Mouse (Mus musculus) forebrain, postnatal 0 days (tissue): ENCODE measurements at regions not wholly inside any gene's neighbourhood (a gene's known extent, or its start where the extent isn't known, plus 50 kb on each side); places are given as distances from the start of the nearest gene placed in this dataset.

Source experiments
- ATAC-seq: fragments of 200-750 bp; cut with Nextera tagmentation; 2 replicates; pipeline ENCODE4 v1.8.0; 2017; ENCODE audit warnings: mild to moderate bottlenecking, moderate library complexity
- DNase-seq: peaks from one replicate; pipeline ENCODE4 v3.0.0-alpha.2; 2015
- H3K27ac ChIP-seq: fragments of 300-500 bp; sonication (generic); 2 replicates; pipeline ENCODE4 v1.5.1; 2014; ENCODE audit warnings: low read depth, mild to moderate bottlenecking, antibody characterized with exemption, low read length, moderate library complexity, mixed read lengths
- H3K27me3 ChIP-seq: fragments of 300-500 bp; sonication (generic); 2 replicates; pipeline ENCODE4 v1.6.1; 2014; ENCODE audit warnings: mild to moderate bottlenecking, low read length, mixed read lengths; ENCODE audit not compliant: insufficient read depth
- H3K36me3 ChIP-seq: fragments of 300-500 bp; sonication (generic); 2 replicates; pipeline ENCODE4 v1.6.1; 2014; ENCODE audit warnings: mild to moderate bottlenecking, moderate library complexity; ENCODE audit not compliant: insufficient read depth
- H3K4me1 ChIP-seq: fragments of 300-500 bp; sonication (generic); 2 replicates; pipeline ENCODE4 v1.6.1; 2014; ENCODE audit warnings: antibody characterized with exemption; ENCODE audit not compliant: insufficient read depth
- H3K4me2 ChIP-seq: fragments of 300-500 bp; sonication (generic); 2 replicates; pipeline ENCODE4 v1.6.1; 2014; ENCODE audit warnings: low read depth, mild to moderate bottlenecking, moderate library complexity
- H3K4me3 ChIP-seq: fragments of 300-500 bp; sonication (generic); 2 replicates; pipeline ENCODE4 v1.5.1; 2014; ENCODE audit warnings: low read depth, low read length, mixed read lengths
- H3K9ac ChIP-seq: fragments of 300-500 bp; sonication (generic); 2 replicates; pipeline ENCODE4 v1.6.1; 2014; ENCODE audit warnings: mild to moderate bottlenecking
- H3K9me3 ChIP-seq: fragments of 300-500 bp; sonication (generic); 2 replicates; pipeline ENCODE4 v1.6.1; 2016; ENCODE audit warnings: low read length
- CTCF ChIP-seq: sonication (generic); IDR thresholded peaks from 2 replicates; pipeline ENCODE4 v1.5.1; 2016; ENCODE audit warnings: antibody characterized with exemption, control low read depth, low read depth
- WGBS: fragments of 180-500 bp; shearing (Covaris S2); extraction: QIAGEN DNeasy Blood & Tissue Kit; methylation state at CpG from one replicate; pipeline ENCODE4 v1.1.7; 2014; 5-methylcytosine and 5-hydroxymethylcytosine counted together

- DNase-seq (no peak), ATAC-seq (no peak)
- Histone ChIP-seq H3K4me2 (no peak overlapping the region), H3K36me3 (no peaks in the 10 kb centered on the region), H3K27me3 (no peaks in the 10 kb centered on the region), H3K4me3 (no peak overlapping the region), H3K9me3 (no peaks in the 10 kb centered on the region), H3K9ac (no peak overlapping the region), H3K4me1 (no peaks in the 10 kb centered on the region), H3K27ac (no peak overlapping the region)
- 62% methylated on average over 2 of the region's 2 CpGs for WGBS
- no peak for TF ChIP-seq CTCF
Observed at GRCm38 (mm10) chr17:9896964-9897363, 227.4 kb upstream of the Pabpc6 start.

- H3K9me3 ChIP-seq = no peaks in the 10 kb centered on the region
- TF ChIP-seq CTCF = no peak
- ATAC-seq (no peak), DNase-seq (no peak)
- H3K9ac ChIP-seq = no peak overlapping the region
- no peaks in the 10 kb centered on the region for H3K36me3 ChIP-seq
- no peaks in the 10 kb centered on the region for H3K4me1 ChIP-seq
- H3K27ac ChIP-seq = no peak overlapping the region
- no peak overlapping the region for H3K4me3 ChIP-seq
- no peak overlapping the region for H3K4me2 ChIP-seq
- 84% methylated on average over 7 of the region's 7 CpGs for WGBS
- H3K27me3 ChIP-seq = no peaks in the 10 kb centered on the region
Observed at GRCm38 (mm10) chr17:9895686-9896082, 226.2 kb upstream of the Pabpc6 start.

GRCm38 (mm10) chr17:9894828-9895685 lies 225.5 kb upstream of the Pabpc6 start:
- H3K9me3 ChIP-seq = no peaks in the 10 kb centered on the region
- no peaks in the 10 kb centered on the region for H3K36me3 ChIP-seq
- H3K27me3 ChIP-seq = no peaks in the 10 kb centered on the region
- no peak overlapping the region for H3K9ac ChIP-seq
- no peak for ATAC-seq
- H3K27ac ChIP-seq = no peak overlapping the region
- no peak overlapping the region for H3K4me3 ChIP-seq
- DNase-seq = no peak
- H3K4me1 ChIP-seq = no peaks in the 10 kb centered on the region
- TF ChIP-seq CTCF = no peak
- no peak overlapping the region for H3K4me2 ChIP-seq
- WGBS = 78% methylated on average over 19 of the region's 19 CpGs

GRCm38 (mm10) chr17:9893966-9894365 lies 224.4 kb upstream of the Pabpc6 start:
- WGBS = 61% methylated on average over 6 of the region's 6 CpGs
- peak; percentile 59 for TF ChIP-seq CTCF
- H3K4me2 ChIP-seq = no peak overlapping the region
- H3K4me1 ChIP-seq = no peaks in the 10 kb centered on the region
- H3K36me3 ChIP-seq = no peaks in the 10 kb centered on the region
- no peak overlapping the region for H3K9ac ChIP-seq
- H3K27ac ChIP-seq = no peak overlapping the region
- H3K27me3 ChIP-seq = no peaks in the 10 kb centered on the region
- H3K4me3 ChIP-seq = no peak overlapping the region
- DNase-seq (no peak), ATAC-seq (no peak)
- H3K9me3 ChIP-seq = no peaks in the 10 kb centered on the region

GRCm38 (mm10) chr17:9892776-9893175 lies 223.3 kb upstream of the Pabpc6 start:
- no peak for TF ChIP-seq CTCF
- no peaks in the 10 kb centered on the region for H3K9me3 ChIP-seq
- peaks cover 3% of the 10 kb centered on the region; the same call in 1 of the 2 replicates for H3K4me1 ChIP-seq
- H3K27me3 ChIP-seq = no peaks in the 10 kb centered on the region
- no peak overlapping the region for H3K27ac ChIP-seq
- no peak overlapping the region for H3K9ac ChIP-seq
- no peak overlapping the region for H3K4me2 ChIP-seq
- DNase-seq (no peak), ATAC-seq (no peak)
- no peak overlapping the region for H3K4me3 ChIP-seq
- 41% methylated on average over 5 of the region's 5 CpGs for WGBS
- H3K36me3 ChIP-seq = no peaks in the 10 kb centered on the region

GRCm38 (mm10) chr17:9892141-9892540 lies 222.6 kb upstream of the Pabpc6 start:
- 76% methylated on average over 9 of the region's 9 CpGs for WGBS
- Histone ChIP-seq H3K27me3 (no peaks in the 10 kb centered on the region), H3K4me1 (peaks cover 3% of the 10 kb centered on the region; the same call in 1 of the 2 replicates), H3K36me3 (no peaks in the 10 kb centered on the region), H3K9me3 (no peaks in the 10 kb centered on the region), H3K4me3 (no peak overlapping the region), H3K9ac (no peak overlapping the region), H3K27ac (no peak overlapping the region), H3K4me2 (no peak overlapping the region)
- no peak for DNase-seq
- TF ChIP-seq CTCF = no peak
- no peak for ATAC-seq

GRCm38 (mm10) chr17:9888494-9888893 lies 219.0 kb upstream of the Pabpc6 start:
- Histone ChIP-seq H3K9ac (no peak overlapping the region), H3K9me3 (no peaks in the 10 kb centered on the region), H3K27me3 (no peaks in the 10 kb centered on the region), H3K4me2 (no peak overlapping the region), H3K4me1 (peaks cover 7% of the 10 kb centered on the region; the same call in 1 of the 2 replicates), H3K36me3 (no peaks in the 10 kb centered on the region), H3K27ac (no peak overlapping the region), H3K4me3 (no peak overlapping the region)
- no peak for TF ChIP-seq CTCF
- no peak for DNase-seq
- WGBS = 67% methylated on average over 4 of the region's 4 CpGs
- no peak for ATAC-seq
